Mouse (Mus musculus) layer of hippocampus, postnatal 14 days (tissue): ENCODE results near the gene Tmem109. TPM values are rescaled to one million over a fixed set of nuclear protein-coding genes. Genes with fewer than 3 reads are reported as not detected.
A peak's percentile ranks its signal among the peaks of the same experiment; 100 is the strongest.

Experiments
- DNase-seq, 2 experiments: peaks; one replicate each; pipeline ENCODE4 v3.0.0; 2021 to 2022; ENCODE audit warnings: low spot score in 2 of 2, mixed read lengths in 1 of 2
- total RNA-seq, 2 experiments: library from RNA; stranded (reverse); gene quantifications; 2 replicates each; pipeline ENCODE4 v1.2.3; 2021

The Tmem109 gene
- total RNA-seq, 2 experiments from 2014 or later = 33.2 to 40.9 TPM

- DNase-seq = no peak
Measured at GRCm38 (mm10) chr19:10842914-10843313, 38.9 kb downstream of the Tmem109 start.

- DNase-seq = no peak
Measured at GRCm38 (mm10) chr19:10841721-10842626, 39.8 kb downstream of the Tmem109 start.

GRCm38 (mm10) chr19:10839010-10839892 is 42.5 kb downstream of the Tmem109 start, which contains the start of gene Slc15a3:
Gene Slc15a3 (plus strand): TSS chr19:10839727.
- no peak for DNase-seq

- DNase-seq = no peak
Measured at GRCm38 (mm10) chr19:10835671-10836070, 46.1 kb downstream of the Tmem109 start.

- no peak for DNase-seq
Measured at GRCm38 (mm10) chr19:10833611-10834010, 48.2 kb downstream of the Tmem109 start.

GRCm38 (mm10) chr19:10832030-10832429 is 49.8 kb downstream of the Tmem109 start:
- DNase-seq = no peak

- DNase-seq = peak; percentile 39 to 43
Measured at GRCm38 (mm10) chr19:10831424-10831823, 50.4 kb downstream of the Tmem109 start.

GRCm38 (mm10) chr19:10829436-10830175 is 52.2 kb downstream of the Tmem109 start, which contains the start of gene Cd6:
Gene Cd6 (minus strand): TSS chr19:10830058.
- no peak for DNase-seq

GRCm38 (mm10) chr19:10828321-10828720 is 53.5 kb downstream of the Tmem109 start:
- no peak for DNase-seq

- no peak for DNase-seq
Measured at GRCm38 (mm10) chr19:10824061-10824460, 57.7 kb downstream of the Tmem109 start.

- DNase-seq = no peak
Measured at GRCm38 (mm10) chr19:10822534-10822933, 59.3 kb downstream of the Tmem109 start.

- no peak for DNase-seq
Measured at GRCm38 (mm10) chr19:10821319-10821718, 60.5 kb downstream of the Tmem109 start.

Other genes starting within 250 kb of the Tmem109 start
- gene Vwce, start 247.8 kb downstream of the Tmem109 start, total RNA-seq = under 1 TPM; 0.60 to 0.91 TPM
- not detected for gene Pga5, start 203.9 kb downstream of the Tmem109 start, total RNA-seq
- gene Vps37c, start 193.3 kb downstream of the Tmem109 start, total RNA-seq = 10 to 100 TPM; 25.1 to 26.6 TPM
- gene Cd5, start 143.0 kb downstream of the Tmem109 start, total RNA-seq = under 1 TPM in 1 of 2 experiments, not detected in 1; 0.19 TPM
- gene Cd6, start 51.9 kb downstream of the Tmem109 start, total RNA-seq = under 1 TPM; 0.14 to 0.41 TPM
- 1 to 10 TPM; 1.8 to 3.0 TPM for gene Slc15a3, start 42.3 kb downstream of the Tmem109 start, total RNA-seq
- 100 to 1,000 TPM; 221 to 224 TPM for gene Tmem132a, start 12.1 kb downstream of the Tmem109 start, total RNA-seq
- 100 to 1,000 TPM; 198 to 203 TPM for gene Prpf19, start 13.2 kb upstream of the Tmem109 start, total RNA-seq
- not detected for gene Zp1, start 38.6 kb upstream of the Tmem109 start, total RNA-seq
- gene Ptgdr2, start 55.2 kb upstream of the Tmem109 start, total RNA-seq = under 1 TPM; 0.29 to 0.32 TPM
- gene Ccdc86, start 67.3 kb upstream of the Tmem109 start, total RNA-seq = 1 to 10 TPM; 8.9 to 9.5 TPM
- not detected for gene Ms4a10, start 92.7 kb upstream of the Tmem109 start, total RNA-seq
- gene Ms4a15, start 111.2 kb upstream of the Tmem109 start, total RNA-seq = not detected
- not detected for gene Ms4a18, start 136.0 kb upstream of the Tmem109 start, total RNA-seq
- not detected for gene Ms4a8a, start 199.1 kb upstream of the Tmem109 start, total RNA-seq
- gene 1700017D01Rik, start 248.9 kb upstream of the Tmem109 start, total RNA-seq = not detected